Mouse (Mus musculus) common myeloid progenitor, adult 5-6 weeks (primary cell): ENCODE data around the gene Ndufb10. TPM values are rescaled to one million over a fixed set of nuclear protein-coding genes. Genes with fewer than 3 reads are reported as not detected.

ENCODE experiments used
- ATAC-seq: replicated peaks from 2 replicates; pipeline ENCODE4 v1.8.0; 2016; ENCODE audit warnings: low read depth, mild to moderate bottlenecking, moderate TSS enrichment, inconsistent platforms; ENCODE audit not compliant: poor library complexity, severe bottlenecking
- total RNA-seq: library from RNA; stranded (forward); fragments of 200-1000, 187-1606 nt; gene quantifications from 2 replicates; pipeline ENCODE4 v1.2.3, GENCODE M21; 2017

The Ndufb10 gene
- total RNA-seq, 1 experiment from 2014 or later: 192 TPM

GRCm38 (mm10) chr17:24674277-24674676 lies 50.0 kb downstream of the Ndufb10 start:
- peak; percentile 31 for ATAC-seq

- ATAC-seq: no peak
Measured at GRCm38 (mm10) chr17:24672141-24672540, 52.1 kb downstream of the Ndufb10 start.

Other genes with a start within 250 kb of the Ndufb10 start
- gene Mlst8, start 245.4 kb downstream of the Ndufb10 start, total RNA-seq: 9.6 and 25.7 TPM in 2 replicates
- not detected in 2 replicates for gene Caskin1, start 235.9 kb downstream of the Ndufb10 start, total RNA-seq
- 59.3 and 60.5 TPM in 2 replicates for gene Traf7, start 196.5 kb downstream of the Ndufb10 start, total RNA-seq
- 0.05 TPM in 1 of 2 replicates, not detected in the other for gene Rab26, start 190.3 kb downstream of the Ndufb10 start, total RNA-seq
- gene Pkd1, start 174.6 kb downstream of the Ndufb10 start, total RNA-seq: 8.3 and 37.4 TPM in 2 replicates
- gene Tsc2, start 91.8 kb downstream of the Ndufb10 start, total RNA-seq: 39.0 and 52.2 TPM in 2 replicates
- gene Nthl1, start 91.8 kb downstream of the Ndufb10 start, total RNA-seq: 18.0 and 25.1 TPM in 2 replicates
- gene Slc9a3r2, start 74.2 kb downstream of the Ndufb10 start, total RNA-seq: 1.3 and 1.4 TPM in 2 replicates
- gene Npw, start 66.0 kb downstream of the Ndufb10 start, total RNA-seq: 0.27 and 1.4 TPM in 2 replicates
- gene Zfp598, start 54.8 kb downstream of the Ndufb10 start, total RNA-seq: 20.0 and 25.4 TPM in 2 replicates
- gene Syngr3, start 34.5 kb downstream of the Ndufb10 start, total RNA-seq: not detected in 2 replicates
- 30.9 and 44.6 TPM in 2 replicates for gene Gfer, start 28.3 kb downstream of the Ndufb10 start, total RNA-seq
- gene Noxo1, start 28.2 kb downstream of the Ndufb10 start, total RNA-seq: 0.69 and 18.3 TPM in 2 replicates
- gene Tbl3, start 16.8 kb downstream of the Ndufb10 start, total RNA-seq: 43.3 and 46.1 TPM in 2 replicates
- gene Rnf151, start 6.4 kb downstream of the Ndufb10 start, total RNA-seq: not detected in 2 replicates
- gene Rps2, start 6.4 kb downstream of the Ndufb10 start, total RNA-seq: 1,725 and 1,907 TPM in 2 replicates
- gene Rpl3l, start 3.3 kb upstream of the Ndufb10 start, total RNA-seq: 0.50 TPM in 1 of 2 replicates, not detected in the other
- 41.2 and 41.7 TPM in 2 replicates for gene Msrb1, start 12.2 kb upstream of the Ndufb10 start, total RNA-seq
- not detected in 2 replicates for gene Hs3st6, start 28.5 kb upstream of the Ndufb10 start, total RNA-seq
- 0.55 TPM in 1 of 2 replicates, not detected in the other for gene Meiob, start 79.8 kb upstream of the Ndufb10 start, total RNA-seq
- gene Hagh, start 115.7 kb upstream of the Ndufb10 start, total RNA-seq: 21.5 and 26.7 TPM in 2 replicates
- 24.6 and 25.9 TPM in 2 replicates for gene Fahd1, start 125.9 kb upstream of the Ndufb10 start, total RNA-seq
- not detected in 2 replicates for gene Igfals, start 141.5 kb upstream of the Ndufb10 start, total RNA-seq
- gene Nubp2, start 161.9 kb upstream of the Ndufb10 start, total RNA-seq: 35.6 and 45.6 TPM in 2 replicates
- 14.8 and 21.5 TPM in 2 replicates for gene Spsb3, start 162.2 kb upstream of the Ndufb10 start, total RNA-seq
- gene Eme2, start 170.6 kb upstream of the Ndufb10 start, total RNA-seq: 9.2 and 22.7 TPM in 2 replicates
- 21.6 and 22.0 TPM in 2 replicates for gene Mrps34, start 170.6 kb upstream of the Ndufb10 start, total RNA-seq
- 35.0 and 36.0 TPM in 2 replicates for gene Nme3, start 172.0 kb upstream of the Ndufb10 start, total RNA-seq
- gene Mapk8ip3, start 212.5 kb upstream of the Ndufb10 start, total RNA-seq: 21.0 and 33.2 TPM in 2 replicates
- 89.7 and 100 TPM in 2 replicates for gene Jpt2, start 236.2 kb upstream of the Ndufb10 start, total RNA-seq